Mouse (Mus musculus): ENCODE measurements at regions not wholly inside any gene's neighbourhood (a gene's known extent, or its start where the extent isn't known, plus 50 kb on each side); places are given as distances from the start of the nearest gene placed in this dataset.

DNA sequence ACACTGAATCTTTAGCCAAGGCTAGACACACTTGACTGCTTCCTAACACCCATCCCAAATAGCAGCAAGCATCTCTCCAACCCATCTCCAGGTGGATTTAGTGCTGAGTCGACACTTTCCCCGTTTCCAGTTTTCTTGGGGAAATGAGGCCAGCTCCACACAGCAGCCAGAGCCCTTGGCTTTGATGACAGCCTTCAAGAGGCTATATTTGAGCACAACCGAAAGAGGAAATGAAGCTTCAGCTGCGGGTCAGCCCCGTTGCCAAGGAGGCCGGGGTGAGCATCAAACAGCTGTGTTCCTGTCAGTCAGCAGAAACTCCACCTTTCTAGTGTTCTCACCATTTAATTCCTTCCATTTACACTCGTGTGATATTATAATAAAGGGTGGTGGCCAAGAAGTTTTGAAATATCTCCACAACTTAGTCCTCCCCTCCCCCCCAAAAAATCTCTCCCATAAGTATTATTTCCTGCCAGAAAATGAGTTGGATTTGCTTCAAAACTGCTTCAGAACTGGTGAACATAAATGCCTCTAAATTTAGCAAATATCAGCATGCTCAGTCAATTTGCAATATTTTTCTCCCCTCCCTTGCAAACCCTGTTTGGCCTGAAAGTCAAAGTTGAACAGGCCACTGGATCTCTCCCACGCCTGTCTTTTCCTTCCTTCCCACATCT lies 226.1 kb downstream of the Qk start:
- TF ChIP-seq CTCF (IDR thresholded peaks at IDR 0.05; ENCODE audit: borderline replicate concordance, extremely low read depth, insufficient read depth, insufficient read length) (no peak), POLR2A (IDR thresholded peaks at IDR 0.05; ENCODE audit: borderline replicate concordance, extremely low read depth, insufficient read depth, insufficient read length, poor library complexity, severe bottlenecking) (no peak)
